Mouse (Mus musculus) lung, postnatal 0 days (tissue): ENCODE data around the gene Itgb3. TPM values are rescaled to one million over a fixed set of nuclear protein-coding genes. Genes with fewer than 3 reads are reported as not detected.

ENCODE experiments used
- ATAC-seq: fragments of 200-750 bp; cut with Nextera tagmentation; 2 replicates; pipeline ENCODE4 v1.8.0; 2017; ENCODE audit warnings: moderate library complexity
- DNase-seq: peaks from one replicate; pipeline ENCODE4 v3.0.0-alpha.2; 2016; ENCODE audit warnings: low spot score
- H3K27ac ChIP-seq: fragments of 300-500 bp; sonication (generic); 2 replicates; pipeline ENCODE4 v1.5.1; 2014; ENCODE audit warnings: antibody characterized with exemption, mild to moderate bottlenecking, low read length, mixed read lengths
- H3K27me3 ChIP-seq: fragments of 300-500 bp; sonication (generic); replicated peaks from 2 replicates; pipeline ENCODE4 v1.6.1; 2014; ENCODE audit warnings: low read length, mixed read lengths; ENCODE audit not compliant: insufficient read depth
- H3K36me3 ChIP-seq: fragments of 300-500 bp; sonication (generic); 2 replicates; pipeline ENCODE4 v1.6.1; 2014; ENCODE audit warnings: low read length, mixed read lengths; ENCODE audit not compliant: insufficient read depth
- H3K4me1 ChIP-seq: fragments of 300-500 bp; sonication (generic); 2 replicates; pipeline ENCODE4 v1.6.1; 2014; ENCODE audit warnings: antibody characterized with exemption, low read depth, low read length, mixed read lengths; ENCODE audit not compliant: insufficient read depth
- H3K4me2 ChIP-seq: fragments of 300-500 bp; sonication (generic); replicated peaks from 2 replicates; pipeline ENCODE4 v1.6.1; 2014; ENCODE audit warnings: low read depth, mild to moderate bottlenecking, low read length, moderate library complexity, mixed read lengths
- H3K4me3 ChIP-seq: fragments of 300-500 bp; sonication (generic); 2 replicates; pipeline ENCODE4 v1.5.1; 2014; ENCODE audit warnings: low read depth, low read length
- H3K9ac ChIP-seq: fragments of 300-500 bp; sonication (generic); replicated peaks from 2 replicates; pipeline ENCODE4 v1.6.1; 2014; ENCODE audit warnings: low read depth, mild to moderate bottlenecking
- H3K9me3 ChIP-seq: fragments of 300-500 bp; sonication (generic); 2 replicates; pipeline ENCODE4 v1.6.1; 2016; ENCODE audit warnings: low read length, mixed read lengths
- CTCF ChIP-seq: IDR thresholded peaks from 2 replicates; pipeline ENCODE4 v1.5.1; 2016; ENCODE audit warnings: antibody characterized with exemption, mild to moderate bottlenecking
- EP300 ChIP-seq: IDR thresholded peaks from 2 replicates; pipeline ENCODE4 v1.6.1; 2016; ENCODE audit warnings: antibody characterized with exemption, mild to moderate bottlenecking, control low read depth
- WGBS: fragments of 180-500 bp; shearing (Covaris S2); extraction: QIAGEN DNeasy Blood & Tissue Kit; methylation state at CpG from one replicate; pipeline ENCODE4 v1.1.7; 2014; 5-methylcytosine and 5-hydroxymethylcytosine counted together
- polyA plus RNA-seq: library from polyadenylated mRNA; unstranded; fragments of >200 nt; fragmentation: Nextera tagmentation; extraction: Ambion mirVana; gene quantifications from 2 replicates; pipeline ENCODE4 v1.2.1, GENCODE M21; 2015

Gene Itgb3
- polyA plus RNA-seq, 1 experiment from 2014 or later, result 6.9 TPM

DNA sequence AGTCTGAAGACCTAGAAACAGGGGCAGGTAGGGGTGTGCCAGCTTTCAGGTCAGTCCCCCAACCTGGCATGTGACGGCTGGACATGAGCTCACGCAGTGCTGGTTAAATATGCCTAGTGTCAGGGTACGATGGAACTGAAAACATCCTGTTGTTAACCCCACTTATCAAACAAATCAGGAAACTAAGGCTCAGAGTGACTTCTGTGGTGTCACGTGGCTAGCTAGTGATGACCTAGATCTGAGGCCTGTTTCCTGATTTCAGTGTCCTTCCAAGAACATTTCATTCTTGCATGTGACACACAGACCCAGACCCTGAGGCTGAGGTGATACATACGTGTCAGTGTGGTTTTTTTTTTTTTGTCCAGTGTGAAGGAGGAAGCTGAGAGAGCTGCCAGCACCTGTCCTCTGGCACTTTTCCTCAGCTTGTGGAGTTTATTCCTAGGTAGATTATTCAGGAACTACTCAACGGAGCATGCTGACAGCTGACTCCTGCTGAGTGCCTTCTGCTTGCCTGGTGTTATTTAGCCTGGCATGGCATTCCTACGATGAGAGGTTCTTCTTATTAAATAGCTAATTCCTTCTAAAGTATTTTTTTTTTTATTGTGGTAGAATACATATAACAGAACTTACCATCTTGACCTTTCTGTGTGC is 22.5 kb downstream of the Itgb3 start:
- no peak overlapping the region for H3K27ac ChIP-seq
- TF ChIP-seq CTCF (no peak), EP300 (no peak)
- ATAC-seq (no peak), DNase-seq (no peak)
- H3K27me3 ChIP-seq, result no peaks in the 10 kb centered on the region
- no peaks in the 10 kb centered on the region for H3K36me3 ChIP-seq
- H3K4me3 ChIP-seq, result no peak overlapping the region
- H3K4me2 ChIP-seq, result no peak overlapping the region
- 54% methylated on average over 7 of the region's 7 CpGs for WGBS
- no peaks in the 10 kb centered on the region for H3K9me3 ChIP-seq
- no peak overlapping the region for H3K9ac ChIP-seq
- H3K4me1 ChIP-seq, result no peaks in the 10 kb centered on the region

DNA sequence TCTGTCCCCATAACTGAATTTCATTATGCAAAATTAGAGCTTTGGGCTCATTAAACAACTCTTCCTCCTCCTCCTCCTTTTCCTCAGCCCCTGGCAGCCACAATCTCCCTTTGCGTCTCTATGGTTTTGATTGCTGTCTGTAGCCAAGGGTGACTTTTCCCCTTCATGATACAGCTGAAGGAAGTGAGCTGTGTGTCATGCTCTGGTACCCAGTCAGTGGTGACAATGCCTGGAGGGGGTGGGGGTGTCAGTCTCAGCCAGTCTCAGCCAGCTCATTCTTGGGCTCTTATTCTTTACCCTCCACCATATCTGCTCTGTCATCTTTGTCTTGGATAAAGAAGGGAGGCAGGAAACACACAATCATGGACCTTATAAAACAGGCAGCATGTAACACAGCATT is 23.5 kb downstream of the Itgb3 start:
- H3K9me3 ChIP-seq, result no peaks in the 10 kb centered on the region
- no peak overlapping the region for H3K4me2 ChIP-seq
- no peak overlapping the region for H3K27ac ChIP-seq
- H3K9ac ChIP-seq, result no peak overlapping the region
- H3K4me3 ChIP-seq, result no peak overlapping the region
- no peaks in the 10 kb centered on the region for H3K27me3 ChIP-seq
- DNase-seq (no peak), ATAC-seq (peak; percentile 43)
- H3K36me3 ChIP-seq, result no peaks in the 10 kb centered on the region
- 47% methylated on average over 1 of the region's 1 CpGs for whole genome bisulfite sequencing
- TF ChIP-seq CTCF (no peak), EP300 (0 out of 2 replicates have a peak, but pooled peaks have one; percentile 17)
- no peaks in the 10 kb centered on the region for H3K4me1 ChIP-seq

DNA sequence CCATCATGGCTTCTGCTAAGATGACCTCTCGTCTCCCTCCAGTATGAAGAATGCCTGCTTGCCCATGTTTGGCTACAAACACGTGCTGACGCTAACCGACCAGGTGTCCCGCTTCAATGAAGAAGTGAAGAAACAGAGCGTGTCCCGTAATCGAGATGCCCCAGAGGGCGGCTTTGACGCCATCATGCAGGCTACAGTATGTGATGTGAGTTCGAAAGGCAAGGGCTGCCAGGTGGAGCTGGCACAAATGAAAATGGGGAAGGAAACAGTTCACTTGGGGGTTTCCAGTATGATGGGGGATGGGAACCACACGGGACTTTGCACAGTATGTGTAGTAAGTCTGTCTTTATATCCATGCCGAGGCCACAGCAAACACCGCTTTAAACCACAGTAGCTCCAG is 29.2 kb downstream of the Itgb3 start:
- Histone ChIP-seq H3K36me3 (no peaks in the 10 kb centered on the region), H3K27ac (no peak overlapping the region), H3K9me3 (no peaks in the 10 kb centered on the region), H3K4me3 (no peak overlapping the region), H3K9ac (no peak overlapping the region), H3K27me3 (no peaks in the 10 kb centered on the region), H3K4me1 (no peaks in the 10 kb centered on the region), H3K4me2 (no peak overlapping the region)
- DNase-seq (no peak), ATAC-seq (no peak)
- TF ChIP-seq CTCF (no peak), EP300 (no peak)
- 88% methylated on average over 14 of the region's 14 CpGs for WGBS

DNA sequence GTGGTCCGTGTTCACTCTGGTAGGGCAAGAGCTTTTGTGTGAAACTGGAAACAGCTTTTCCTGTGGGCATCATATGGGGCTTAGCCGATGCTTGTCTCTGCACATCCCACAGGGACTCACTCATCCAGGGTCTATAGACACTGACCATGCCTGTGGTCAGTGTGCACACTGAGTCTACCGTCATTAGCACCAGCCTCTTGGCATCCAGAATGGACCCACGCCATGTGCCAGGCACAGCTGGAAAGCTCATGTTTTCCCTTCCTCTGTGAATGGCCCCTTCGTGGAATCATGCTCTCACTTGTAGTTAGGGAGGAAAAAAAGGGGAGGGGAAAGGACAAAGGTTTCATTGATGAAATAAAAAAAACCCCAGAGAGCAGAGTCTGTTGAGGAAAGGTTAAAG is 30.2 kb downstream of the Itgb3 start:
- H3K36me3 ChIP-seq, result no peaks in the 10 kb centered on the region
- H3K4me3 ChIP-seq, result no peak overlapping the region
- H3K27me3 ChIP-seq, result no peaks in the 10 kb centered on the region
- no peak for ATAC-seq
- DNase-seq, result no peak
- no peaks in the 10 kb centered on the region for H3K4me1 ChIP-seq
- TF ChIP-seq EP300, result no peak
- TF ChIP-seq CTCF, result no peak
- WGBS, result 70% methylated on average over 5 of the region's 5 CpGs
- no peak overlapping the region for H3K27ac ChIP-seq
- no peak overlapping the region for H3K4me2 ChIP-seq
- no peak overlapping the region for H3K9ac ChIP-seq
- H3K9me3 ChIP-seq, result no peaks in the 10 kb centered on the region

DNA sequence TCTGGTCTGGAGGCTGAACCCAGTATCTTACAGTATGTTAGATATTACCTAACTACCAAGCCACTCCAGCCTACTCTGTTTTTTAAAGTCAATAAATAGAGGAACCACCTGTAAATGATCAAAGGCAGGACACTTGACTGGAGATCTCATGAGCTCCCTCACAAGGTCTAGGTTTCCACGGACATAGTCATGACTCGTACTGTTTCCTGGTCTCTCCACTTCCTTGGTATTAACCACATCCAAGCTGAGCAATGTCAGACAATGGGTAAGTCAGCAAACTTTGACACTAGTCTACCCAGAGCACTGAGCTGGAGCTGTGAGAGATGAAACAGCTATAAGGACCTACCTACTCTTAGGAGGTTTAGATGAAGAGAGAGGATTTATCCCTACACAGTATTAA is 31.1 kb downstream of the Itgb3 start:
- DNase-seq, result no peak
- Histone ChIP-seq H3K27me3 (no peaks in the 10 kb centered on the region), H3K36me3 (no peaks in the 10 kb centered on the region)

DNA sequence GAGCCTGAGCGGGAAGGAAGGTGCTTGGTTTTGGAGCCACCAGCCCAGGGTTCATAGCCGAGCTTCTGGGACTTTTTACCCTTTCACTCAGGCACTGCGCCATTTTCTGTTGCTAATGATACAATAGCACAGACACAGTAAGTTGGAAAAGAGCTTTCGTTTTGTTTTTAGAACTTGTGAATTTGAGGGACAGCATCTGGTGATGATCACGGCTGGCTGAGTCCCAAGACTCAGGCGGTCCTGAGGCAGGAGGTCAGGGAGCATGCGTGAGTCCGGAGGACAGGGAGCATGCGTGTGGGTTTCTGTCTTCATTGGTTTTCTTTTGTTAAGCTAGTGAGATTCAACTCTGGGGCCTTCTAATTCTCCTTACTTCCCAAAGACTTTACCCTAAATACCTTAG is 31.8 kb downstream of the Itgb3 start:
- no peaks in the 10 kb centered on the region for H3K36me3 ChIP-seq
- no peaks in the 10 kb centered on the region for H3K4me1 ChIP-seq
- no peak overlapping the region for H3K4me3 ChIP-seq
- H3K4me2 ChIP-seq, result no peak overlapping the region
- no peak for ATAC-seq
- 72% methylated on average over 9 of the region's 9 CpGs for WGBS
- H3K9me3 ChIP-seq, result no peaks in the 10 kb centered on the region
- TF ChIP-seq CTCF (no peak), EP300 (no peak)
- no peak for DNase-seq
- H3K9ac ChIP-seq, result no peak overlapping the region
- no peaks in the 10 kb centered on the region for H3K27me3 ChIP-seq
- no peak overlapping the region for H3K27ac ChIP-seq

More for the DNA sequence above, 31.1 kb downstream of the Itgb3 start:
- Histone ChIP-seq H3K27ac (no peak overlapping the region), H3K4me2 (no peak overlapping the region), H3K4me3 (no peak overlapping the region), H3K9ac (no peak overlapping the region), H3K4me1 (no peaks in the 10 kb centered on the region), H3K9me3 (no peaks in the 10 kb centered on the region)
- 0 out of 2 replicates have a peak, but pooled peaks have one; percentile 21 for ATAC-seq
- TF ChIP-seq CTCF, result no peak
- no peak for TF ChIP-seq EP300
- WGBS, result 39% methylated on average over 2 of the region's 2 CpGs

DNA sequence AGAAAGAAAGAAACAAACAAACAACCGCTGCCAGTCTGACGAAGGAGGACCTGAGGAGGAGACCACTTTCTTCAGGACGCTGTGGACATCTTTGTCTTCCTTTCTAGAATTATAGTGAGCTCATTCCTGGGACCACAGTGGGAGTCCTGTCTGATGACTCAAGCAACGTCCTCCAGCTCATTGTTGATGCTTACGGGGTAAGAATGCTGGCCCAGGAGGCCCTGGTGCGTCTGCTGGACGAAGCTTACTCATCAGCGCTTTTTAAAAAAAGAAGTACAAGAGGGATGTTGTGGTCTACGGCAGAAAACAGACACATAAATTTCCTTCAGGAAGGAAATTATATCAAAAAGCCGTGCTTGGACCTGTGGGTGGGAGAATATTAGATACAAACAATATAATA is 33.1 kb downstream of the Itgb3 start:
- ATAC-seq, result no peak
- WGBS, result 67% methylated on average over 10 of the region's 10 CpGs
- no peaks in the 10 kb centered on the region for H3K9me3 ChIP-seq
- no peaks in the 10 kb centered on the region for H3K36me3 ChIP-seq
- no peaks in the 10 kb centered on the region for H3K4me1 ChIP-seq
- no peak overlapping the region for H3K9ac ChIP-seq
- no peaks in the 10 kb centered on the region for H3K27me3 ChIP-seq
- H3K4me3 ChIP-seq, result no peak overlapping the region
- H3K27ac ChIP-seq, result no peak overlapping the region
- TF ChIP-seq EP300, result no peak
- no peak for TF ChIP-seq CTCF
- no peak overlapping the region for H3K4me2 ChIP-seq
- DNase-seq, result no peak
